Mouse (Mus musculus): Measurements from ENCODE around the gene Cwh43. TPM values are rescaled to one million over a fixed set of nuclear protein-coding genes. Genes with fewer than 3 reads are reported as not detected.
A peak's percentile ranks its signal among the peaks of the same experiment; 100 is the strongest.

The Cwh43 gene
- polyA plus RNA-seq (2015; fragmentation: Nextera tagmentation; extraction: Ambion mirVana) = 0.28 and 0.59 TPM in 2 replicates

- H3K4me1 ChIP-seq = peaks cover 10% of the 10 kb centered on the region
- H3K27ac ChIP-seq = no peak within 1 kb of the TSS
- H3K36me3 ChIP-seq (replicated peaks) = no peaks in the 10 kb centered on the region
- H3K9me3 ChIP-seq = no peaks in the 10 kb centered on the region
- peak within 1 kb of the TSS; percentile 40 for H3K4me3 ChIP-seq
- peak; percentile 54 for ATAC-seq (replicated peaks)
- peak within 1 kb of the TSS; percentile 80 for H3K4me2 ChIP-seq
- 3% methylated on average over 49 of the region's 49 CpGs for whole genome bisulfite sequencing
- H3K9ac ChIP-seq = peak within 1 kb of the TSS; percentile 39; the same call in 1 of the 2 replicates
- peaks cover 25% of the 10 kb centered on the region for H3K27me3 ChIP-seq (replicated peaks)
Measured at GRCm38 (mm10) chr5:73405981-73406722, at the start of gene Cwh43. Gene Cwh43 (plus strand): TSS chr5:73406075.

- Histone ChIP-seq H3K4me2 (peak overlapping the region; percentile 41), H3K27ac (no peak overlapping the region), H3K4me1 (peaks cover 10% of the 10 kb centered on the region), H3K9ac (no peak overlapping the region), H3K36me3 (replicated peaks) (no peaks in the 10 kb centered on the region), H3K9me3 (no peaks in the 10 kb centered on the region), H3K4me3 (no peak overlapping the region), H3K27me3 (replicated peaks) (no peaks in the 10 kb centered on the region)
- WGBS = 87% methylated on average over 6 of the region's 6 CpGs
- ATAC-seq (replicated peaks) = no peak
Measured at GRCm38 (mm10) chr5:73359134-73359751, 46.6 kb upstream of the Cwh43 start.

- ATAC-seq (replicated peaks) = no peak; the same call in 1 of the 2 replicates
- H3K9ac ChIP-seq = no peak overlapping the region
- no peaks in the 10 kb centered on the region for H3K36me3 ChIP-seq (replicated peaks)
- H3K27me3 ChIP-seq (replicated peaks) = no peaks in the 10 kb centered on the region
- no peak overlapping the region for H3K27ac ChIP-seq
- no peaks in the 10 kb centered on the region for H3K9me3 ChIP-seq
- H3K4me2 ChIP-seq = peak overlapping the region; percentile 41
- H3K4me3 ChIP-seq = no peak overlapping the region
- peaks cover 5% of the 10 kb centered on the region for H3K4me1 ChIP-seq
- WGBS = 40% methylated on average over 12 of the region's 12 CpGs
Measured at GRCm38 (mm10) chr5:73359752-73360141, 46.1 kb upstream of the Cwh43 start.

- H3K4me3 ChIP-seq = no peak overlapping the region
- no peak for ATAC-seq (replicated peaks)
- H3K4me1 ChIP-seq = peaks cover 5% of the 10 kb centered on the region
- WGBS = 31% methylated on average over 12 of the region's 12 CpGs
- no peaks in the 10 kb centered on the region for H3K9me3 ChIP-seq
- H3K4me2 ChIP-seq = peak overlapping the region; percentile 41
- no peaks in the 10 kb centered on the region for H3K36me3 ChIP-seq (replicated peaks)
- no peak overlapping the region for H3K27ac ChIP-seq
- H3K9ac ChIP-seq = no peak overlapping the region
- H3K27me3 ChIP-seq (replicated peaks) = no peaks in the 10 kb centered on the region
Measured at GRCm38 (mm10) chr5:73360240-73360639, 45.6 kb upstream of the Cwh43 start.

GRCm38 (mm10) chr5:73362338-73362737 lies 43.5 kb upstream of the Cwh43 start:
- 84% methylated on average over 7 of the region's 7 CpGs for WGBS
- no peaks in the 10 kb centered on the region for H3K27me3 ChIP-seq (replicated peaks)
- no peak for ATAC-seq (replicated peaks)
- H3K9ac ChIP-seq = no peak overlapping the region
- no peak overlapping the region for H3K4me2 ChIP-seq
- H3K36me3 ChIP-seq (replicated peaks) = no peaks in the 10 kb centered on the region
- no peaks in the 10 kb centered on the region for H3K9me3 ChIP-seq
- H3K4me3 ChIP-seq = no peak overlapping the region
- peaks cover 5% of the 10 kb centered on the region for H3K4me1 ChIP-seq
- H3K27ac ChIP-seq = no peak overlapping the region

- Histone ChIP-seq H3K4me2 (no peak overlapping the region), H3K27ac (no peak overlapping the region), H3K36me3 (replicated peaks) (no peaks in the 10 kb centered on the region), H3K4me1 (peaks cover 5% of the 10 kb centered on the region), H3K9ac (no peak overlapping the region), H3K4me3 (no peak overlapping the region), H3K27me3 (replicated peaks) (no peaks in the 10 kb centered on the region), H3K9me3 (no peaks in the 10 kb centered on the region)
- ATAC-seq (replicated peaks) = no peak
- WGBS = 83% methylated on average over 5 of the region's 5 CpGs
Measured at GRCm38 (mm10) chr5:73362791-73363190, 43.1 kb upstream of the Cwh43 start.

GRCm38 (mm10) chr5:73364107-73364864 lies 41.6 kb upstream of the Cwh43 start:
- no peak for ATAC-seq (replicated peaks)
- Histone ChIP-seq H3K27ac (no peak overlapping the region), H3K4me3 (no peak overlapping the region), H3K4me1 (peaks cover 5% of the 10 kb centered on the region), H3K36me3 (replicated peaks) (no peaks in the 10 kb centered on the region), H3K9ac (no peak overlapping the region), H3K9me3 (no peaks in the 10 kb centered on the region), H3K27me3 (replicated peaks) (no peaks in the 10 kb centered on the region), H3K4me2 (no peak overlapping the region)
- WGBS = 94% methylated on average over 2 of the region's 2 CpGs

- Histone ChIP-seq H3K36me3 (replicated peaks) (no peaks in the 10 kb centered on the region), H3K9me3 (no peaks in the 10 kb centered on the region), H3K4me2 (no peak overlapping the region), H3K9ac (no peak overlapping the region), H3K27me3 (replicated peaks) (no peaks in the 10 kb centered on the region), H3K27ac (no peak overlapping the region), H3K4me3 (no peak overlapping the region), H3K4me1 (no peaks in the 10 kb centered on the region)
- WGBS = 70% methylated on average over 4 of the region's 4 CpGs
- no peak for ATAC-seq (replicated peaks)
Measured at GRCm38 (mm10) chr5:73367906-73368305, 38.0 kb upstream of the Cwh43 start.

- Histone ChIP-seq H3K36me3 (replicated peaks) (no peaks in the 10 kb centered on the region), H3K9me3 (no peaks in the 10 kb centered on the region), H3K4me3 (no peak overlapping the region), H3K4me2 (no peak overlapping the region), H3K4me1 (no peaks in the 10 kb centered on the region), H3K27me3 (replicated peaks) (no peaks in the 10 kb centered on the region), H3K27ac (no peak overlapping the region), H3K9ac (no peak overlapping the region)
- no peak for ATAC-seq (replicated peaks)
- 65% methylated on average over 10 of the region's 10 CpGs for WGBS
Measured at GRCm38 (mm10) chr5:73368845-73369447, 36.9 kb upstream of the Cwh43 start.

GRCm38 (mm10) chr5:73369731-73370130 lies 36.1 kb upstream of the Cwh43 start:
- H3K9ac ChIP-seq = no peak overlapping the region
- no peaks in the 10 kb centered on the region for H3K36me3 ChIP-seq (replicated peaks)
- no peak overlapping the region for H3K4me2 ChIP-seq
- no peaks in the 10 kb centered on the region for H3K27me3 ChIP-seq (replicated peaks)
- no peaks in the 10 kb centered on the region for H3K4me1 ChIP-seq
- 45% methylated on average over 3 of the region's 3 CpGs for WGBS
- H3K9me3 ChIP-seq = no peaks in the 10 kb centered on the region
- H3K4me3 ChIP-seq = no peak overlapping the region
- H3K27ac ChIP-seq = no peak overlapping the region
- no peak for ATAC-seq (replicated peaks)

GRCm38 (mm10) chr5:73372601-73373000 lies 33.3 kb upstream of the Cwh43 start:
- 78% methylated on average over 5 of the region's 5 CpGs for WGBS
- Histone ChIP-seq H3K27ac (no peak overlapping the region), H3K4me1 (peaks cover 3% of the 10 kb centered on the region; the same call in 1 of the 2 replicates), H3K4me2 (no peak overlapping the region), H3K9me3 (no peaks in the 10 kb centered on the region), H3K9ac (no peak overlapping the region), H3K36me3 (replicated peaks) (no peaks in the 10 kb centered on the region), H3K27me3 (replicated peaks) (no peaks in the 10 kb centered on the region), H3K4me3 (no peak overlapping the region)
- ATAC-seq (replicated peaks) = no peak

GRCm38 (mm10) chr5:73373184-73373583 lies 32.7 kb upstream of the Cwh43 start:
- peaks cover 3% of the 10 kb centered on the region; the same call in 1 of the 2 replicates for H3K4me1 ChIP-seq
- H3K27me3 ChIP-seq (replicated peaks) = no peaks in the 10 kb centered on the region
- H3K27ac ChIP-seq = no peak overlapping the region
- WGBS = 43% methylated on average over 3 of the region's 3 CpGs
- H3K4me2 ChIP-seq = no peak overlapping the region
- H3K9ac ChIP-seq = no peak overlapping the region
- ATAC-seq (replicated peaks) = no peak
- H3K36me3 ChIP-seq (replicated peaks) = no peaks in the 10 kb centered on the region
- no peaks in the 10 kb centered on the region for H3K9me3 ChIP-seq
- no peak overlapping the region for H3K4me3 ChIP-seq

Data from midbrain, embryonic 15.5 days (tissue).